Mouse (Mus musculus) hindbrain, embryonic 11.5 days (tissue): ENCODE results near the gene Mrps27. TPM values are rescaled to one million over a fixed set of nuclear protein-coding genes. Genes with fewer than 3 reads are reported as not detected.

Experiments
- ATAC-seq: fragments of 200-750 bp; cut with Nextera tagmentation; 2 replicates; pipeline ENCODE4 v1.8.0; 2017; ENCODE audit warnings: mild to moderate bottlenecking, moderate TSS enrichment, moderate library complexity; ENCODE audit not compliant: low FRiP score
- DNase-seq: peaks from one replicate; pipeline ENCODE4 v3.0.0-alpha.2; 2015; ENCODE audit warnings: low spot score
- H3K27ac ChIP-seq: fragments of 300-500 bp; sonication (generic); 2 replicates; pipeline ENCODE4 v1.5.1; 2014; ENCODE audit warnings: mild to moderate bottlenecking, low read depth, low read length
- H3K27me3 ChIP-seq: fragments of 300-500 bp; sonication (generic); 2 replicates; pipeline ENCODE4 v1.6.1; 2014; ENCODE audit warnings: mild to moderate bottlenecking, low read length, moderate library complexity, mixed read lengths; ENCODE audit not compliant: control insufficient read depth, insufficient read depth
- H3K36me3 ChIP-seq: fragments of 300-500 bp; sonication (generic); 2 replicates; pipeline ENCODE4 v1.6.1; 2014; ENCODE audit warnings: mild to moderate bottlenecking, low read length, moderate library complexity, mixed read lengths; ENCODE audit not compliant: control insufficient read depth, insufficient read depth
- H3K4me1 ChIP-seq: fragments of 300-500 bp; sonication (generic); replicated peaks from 2 replicates; pipeline ENCODE4 v1.6.1; 2014; ENCODE audit warnings: low read length, mixed read lengths; ENCODE audit not compliant: control insufficient read depth, insufficient read depth
- H3K4me2 ChIP-seq: fragments of 300-500 bp; sonication (generic); replicated peaks from 2 replicates; pipeline ENCODE4 v1.6.1; 2014; ENCODE audit warnings: mild to moderate bottlenecking, low read depth, low read length
- H3K4me3 ChIP-seq: fragments of 300-500 bp; sonication (generic); 2 replicates; pipeline ENCODE4 v1.5.1; 2014; ENCODE audit warnings: low read depth, low read length
- H3K9ac ChIP-seq: fragments of 300-500 bp; sonication (generic); 2 replicates; pipeline ENCODE4 v1.6.1; 2014; ENCODE audit warnings: low read depth, low read length
- H3K9me3 ChIP-seq: fragments of 300-500 bp; sonication (generic); 2 replicates; pipeline ENCODE4 v1.6.1; 2016; ENCODE audit warnings: low read length; ENCODE audit not compliant: control insufficient read depth
- WGBS: fragments of 180-500 bp; shearing (Covaris S2); extraction: QIAGEN DNeasy Blood & Tissue Kit; methylation state at CpG from one replicate; pipeline ENCODE4 v1.1.7; 2014; 5-methylcytosine and 5-hydroxymethylcytosine counted together
- polyA plus RNA-seq: library from polyadenylated mRNA; unstranded; fragments of >200 nt; fragmentation: Nextera tagmentation; extraction: Ambion mirVana; gene quantifications from 2 replicates; pipeline ENCODE4 v1.2.1, GENCODE M21; 2014

The Mrps27 gene
- polyA plus RNA-seq, 1 experiment from 2014 or later: 55.6 TPM

GRCm38 (mm10) chr13:99410611-99411515 is 66.3 kb downstream of the Mrps27 start:
- no peak overlapping the region for H3K27ac ChIP-seq
- WGBS: 91% methylated on average over 14 of the region's 14 CpGs
- no peak overlapping the region for H3K4me2 ChIP-seq
- no peaks in the 10 kb centered on the region for H3K27me3 ChIP-seq
- no peak overlapping the region for H3K9ac ChIP-seq
- peaks cover 14% of the 10 kb centered on the region for H3K4me1 ChIP-seq
- ATAC-seq (no peak), DNase-seq (no peak)
- no peaks in the 10 kb centered on the region for H3K9me3 ChIP-seq
- H3K4me3 ChIP-seq: no peak overlapping the region
- H3K36me3 ChIP-seq: no peaks in the 10 kb centered on the region

- Histone ChIP-seq H3K9ac (no peak overlapping the region), H3K4me2 (no peak overlapping the region), H3K27ac (no peak overlapping the region), H3K27me3 (no peaks in the 10 kb centered on the region), H3K9me3 (no peaks in the 10 kb centered on the region), H3K36me3 (no peaks in the 10 kb centered on the region), H3K4me1 (peaks cover 14% of the 10 kb centered on the region), H3K4me3 (no peak overlapping the region)
- whole genome bisulfite sequencing: 98% methylated on average over 3 of the region's 3 CpGs
- DNase-seq (no peak), ATAC-seq (no peak)
Observed at GRCm38 (mm10) chr13:99411761-99412160, 67.2 kb downstream of the Mrps27 start.

GRCm38 (mm10) chr13:99412477-99413080 is 68.0 kb downstream of the Mrps27 start:
- H3K27ac ChIP-seq: peak overlapping the region; percentile 67
- H3K4me3 ChIP-seq: no peak overlapping the region
- peaks cover 14% of the 10 kb centered on the region for H3K4me1 ChIP-seq
- H3K36me3 ChIP-seq: no peaks in the 10 kb centered on the region
- no peak overlapping the region for H3K9ac ChIP-seq
- no peak overlapping the region for H3K4me2 ChIP-seq
- H3K27me3 ChIP-seq: no peaks in the 10 kb centered on the region
- H3K9me3 ChIP-seq: no peaks in the 10 kb centered on the region
- 57% methylated on average over 11 of the region's 11 CpGs for WGBS
- no peak for ATAC-seq
- peak; percentile 31 for DNase-seq

DNA sequence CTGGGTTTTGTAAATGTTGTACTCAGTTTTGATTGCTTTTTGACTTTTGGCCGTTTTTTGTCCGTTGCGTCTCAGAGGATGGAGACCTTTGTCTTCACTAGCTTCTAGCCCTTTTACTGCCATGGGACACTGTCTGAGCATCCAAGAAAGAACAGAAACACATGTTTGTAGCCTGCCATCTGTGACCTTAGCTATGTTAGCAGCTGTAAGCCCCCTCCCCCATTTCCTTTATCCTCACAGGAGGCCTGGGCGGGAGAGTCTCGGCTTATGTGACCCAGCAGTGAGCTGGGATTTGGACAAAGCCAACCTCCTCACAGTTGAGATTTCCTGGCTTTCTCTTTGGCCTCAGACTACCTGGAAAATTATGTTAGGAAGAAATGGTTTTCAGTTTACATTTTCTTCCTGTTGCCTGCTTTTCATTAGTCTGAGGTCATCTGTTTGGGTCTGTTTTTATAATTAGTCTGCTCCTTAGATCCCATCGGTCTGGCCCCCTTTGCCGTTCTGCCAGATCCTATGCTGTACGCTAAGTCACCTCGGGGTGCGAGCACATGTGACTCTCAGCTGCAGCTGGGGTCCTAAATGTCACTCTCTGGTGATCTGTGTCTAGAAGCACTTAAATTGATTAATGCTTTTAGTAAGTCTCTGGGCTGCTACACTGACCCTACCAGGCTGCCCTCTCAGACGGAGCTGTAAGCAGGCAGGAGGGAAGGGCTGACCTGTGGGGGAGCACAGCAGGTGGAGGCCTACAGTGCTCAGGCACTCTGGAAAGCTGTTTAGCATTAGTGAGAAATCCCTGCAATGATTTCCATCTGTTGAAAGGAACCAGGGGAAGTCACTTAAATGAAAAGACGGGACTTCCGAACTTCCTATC is 69.1 kb downstream of the Mrps27 start:
- Histone ChIP-seq H3K27me3 (no peaks in the 10 kb centered on the region), H3K9ac (no peak overlapping the region), H3K9me3 (no peaks in the 10 kb centered on the region), H3K4me2 (no peak overlapping the region), H3K36me3 (no peaks in the 10 kb centered on the region), H3K4me1 (peaks cover 14% of the 10 kb centered on the region), H3K27ac (peak overlapping the region; percentile 52), H3K4me3 (no peak overlapping the region)
- ATAC-seq (peak; percentile 75), DNase-seq (peak; percentile 65)
- 27% methylated on average over 13 of the region's 13 CpGs for WGBS

DNA sequence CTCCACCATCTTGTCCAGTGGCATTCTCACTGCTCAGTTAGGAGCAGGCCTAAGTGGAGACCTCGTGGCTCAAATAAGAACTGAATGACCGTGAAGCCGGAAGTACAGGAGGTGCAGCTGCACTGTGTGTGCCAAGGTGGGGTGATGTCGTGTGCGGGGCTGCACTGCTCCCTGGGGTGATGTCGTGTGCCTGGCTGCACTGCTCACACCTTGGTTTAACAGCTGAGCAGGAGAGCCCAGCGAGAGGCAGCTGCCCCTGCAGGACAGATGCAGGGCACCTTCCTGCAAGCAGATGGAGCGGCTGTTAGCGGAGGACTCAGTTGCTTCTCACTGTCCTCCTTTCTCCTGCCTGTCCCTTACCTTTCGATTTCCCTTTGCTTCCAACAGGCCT is 69.8 kb downstream of the Mrps27 start:
- Histone ChIP-seq H3K9ac (no peak overlapping the region), H3K36me3 (no peaks in the 10 kb centered on the region), H3K4me2 (no peak overlapping the region), H3K4me1 (peaks cover 14% of the 10 kb centered on the region), H3K27me3 (no peaks in the 10 kb centered on the region), H3K4me3 (no peak overlapping the region), H3K27ac (peak overlapping the region; percentile 52), H3K9me3 (no peaks in the 10 kb centered on the region)
- DNase-seq (no peak), ATAC-seq (peak; percentile 28)
- WGBS: 38% methylated on average over 10 of the region's 10 CpGs

DNA sequence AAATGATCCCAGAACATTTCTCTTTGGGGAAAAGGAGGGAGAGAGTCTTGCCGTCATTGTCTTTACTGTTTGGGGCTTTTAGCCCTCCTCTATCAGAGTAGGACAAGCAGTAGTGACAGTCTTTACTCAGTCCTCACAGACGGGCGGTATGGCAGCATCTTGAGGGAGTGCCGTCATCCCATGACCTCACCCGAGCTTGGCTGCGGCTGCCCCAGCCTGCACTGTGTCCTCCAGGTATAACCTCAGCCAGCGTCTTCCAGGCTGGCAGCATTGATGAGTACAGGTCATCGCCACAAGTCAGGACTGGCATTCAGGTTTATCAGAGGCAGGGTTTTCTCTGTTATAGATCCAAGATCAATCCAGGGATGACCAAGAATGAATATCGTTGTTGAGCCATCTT is 72.0 kb downstream of the Mrps27 start:
- ATAC-seq (no peak), DNase-seq (no peak)
- H3K4me1 ChIP-seq: peaks cover 14% of the 10 kb centered on the region
- H3K4me3 ChIP-seq: no peak overlapping the region
- 86% methylated on average over 9 of the region's 9 CpGs for WGBS
- no peak overlapping the region for H3K9ac ChIP-seq
- no peaks in the 10 kb centered on the region for H3K36me3 ChIP-seq
- no peaks in the 10 kb centered on the region for H3K27me3 ChIP-seq
- H3K9me3 ChIP-seq: no peaks in the 10 kb centered on the region
- H3K4me2 ChIP-seq: no peak overlapping the region
- no peak overlapping the region for H3K27ac ChIP-seq

- ATAC-seq: no peak
- 85% methylated on average over 13 of the region's 13 CpGs for WGBS
- H3K4me3 ChIP-seq: no peak overlapping the region
Observed at GRCm38 (mm10) chr13:99423581-99423980, 79.0 kb downstream of the Mrps27 start.

DNA sequence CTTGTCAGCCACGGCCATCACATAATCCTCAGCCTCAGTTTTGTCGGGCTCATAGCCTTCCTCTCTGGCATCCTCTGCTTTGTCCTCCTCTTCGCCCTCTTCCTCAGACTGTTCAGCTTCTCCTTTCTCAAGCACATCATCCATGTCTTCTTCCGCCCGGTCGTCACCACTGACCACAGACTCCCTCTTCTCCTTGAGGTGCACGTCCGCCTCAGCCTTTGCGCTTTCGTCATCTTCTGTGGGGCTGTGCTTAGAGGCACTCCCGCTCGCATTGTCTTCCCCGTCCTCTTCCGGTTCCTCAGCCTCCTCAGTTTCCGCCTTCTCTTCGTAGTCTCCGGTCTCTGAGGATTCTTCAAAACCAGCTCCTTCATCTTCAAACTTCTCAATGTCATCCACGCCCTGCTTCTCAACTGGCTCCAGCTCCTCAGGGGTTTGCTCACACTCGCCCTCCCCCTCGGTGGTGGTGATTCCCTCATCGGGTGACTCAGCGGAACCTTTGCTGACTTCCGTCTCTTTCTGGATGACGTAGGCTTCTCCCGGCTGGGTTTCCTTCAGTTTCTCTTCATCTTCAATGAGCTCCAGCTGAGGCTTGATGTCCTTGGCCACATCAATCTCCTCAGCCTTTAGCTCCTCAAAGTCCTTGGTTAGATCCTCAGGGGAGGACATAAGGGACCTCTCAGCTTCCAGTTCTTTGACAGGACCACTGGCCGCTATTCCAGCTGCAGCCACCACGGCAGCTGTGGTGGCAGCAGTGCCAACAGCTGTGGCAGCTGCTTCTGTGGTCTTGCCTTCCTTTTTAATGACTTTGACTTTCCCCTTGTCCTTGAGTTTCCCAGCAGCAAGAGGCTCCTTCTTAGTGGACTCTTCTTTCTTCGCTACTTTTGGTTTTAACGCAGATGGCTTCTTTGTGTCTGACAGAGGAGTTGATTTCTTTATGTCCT is 88.8 kb downstream of the Mrps27 start:
- Histone ChIP-seq H3K36me3 (peaks cover 63% of the 10 kb centered on the region), H3K4me1 (no peaks in the 10 kb centered on the region), H3K9ac (no peak overlapping the region), H3K4me3 (no peak overlapping the region), H3K9me3 (no peaks in the 10 kb centered on the region), H3K27me3 (no peaks in the 10 kb centered on the region), H3K4me2 (no peak overlapping the region), H3K27ac (no peak overlapping the region)
- WGBS: 95% methylated on average over 29 of the region's 29 CpGs
- no peak for ATAC-seq
- DNase-seq: no peak

More at GRCm38 (mm10) chr13:99423581-99423980, 79.0 kb downstream of the Mrps27 start:
- H3K9ac ChIP-seq: no peak overlapping the region
- H3K36me3 ChIP-seq: peaks cover 12% of the 10 kb centered on the region
- no peaks in the 10 kb centered on the region for H3K27me3 ChIP-seq
- DNase-seq: no peak
- no peak overlapping the region for H3K27ac ChIP-seq
- H3K9me3 ChIP-seq: no peaks in the 10 kb centered on the region
- H3K4me1 ChIP-seq: no peaks in the 10 kb centered on the region
- H3K4me2 ChIP-seq: no peak overlapping the region
